Mouse (Mus musculus) liver, postnatal 0 days (tissue): ENCODE results near the gene Actr8.

Source experiments
- CTCF ChIP-seq: sonication (generic); IDR thresholded peaks from 2 replicates; pipeline ENCODE4 v1.5.1; 2016; ENCODE audit warnings: antibody characterized with exemption, low read depth
- EP300 ChIP-seq: IDR thresholded peaks from 2 replicates; pipeline ENCODE4 v1.6.1; 2016; ENCODE audit warnings: antibody characterized with exemption, low read depth, mild to moderate bottlenecking

GRCm38 (mm10) chr14:29987739-29988138 lies 9.6 kb downstream of the Actr8 start:
- TF ChIP-seq EP300: no peak
- TF ChIP-seq CTCF: no peak
